Mouse (Mus musculus): ENCODE data around the gene Guca1a. TPM values are rescaled to one million over a fixed set of nuclear protein-coding genes. Genes with fewer than 3 reads are reported as not detected.
A peak's percentile ranks its signal among the peaks of the same experiment; 100 is the strongest.

Gene Guca1a
- total and polyA plus RNA-seq, 3 experiments, result 2.1 to 5.2 (median 3.2) TPM

GRCm38 (mm10) chr17:47408558-47408898, 8.1 kb upstream of the Guca1a start:
- TF ChIP-seq USF2 (conservative IDR thresholded peaks at IDR 0.05; ENCODE audit: low read depth, low read length), result no peak
- peak; percentile 60 for TF ChIP-seq SMC3 (IDR thresholded peaks at IDR 0.05; ENCODE audit: low read depth, low read length)
- no peak for TF ChIP-seq HCFC1 (IDR thresholded peaks at IDR 0.05; ENCODE audit: low read depth, low read length)
- peak; percentile 66 for TF ChIP-seq RAD21 (IDR thresholded peaks at IDR 0.05; ENCODE audit: low read depth, low read length)
- TF ChIP-seq E2F4 (IDR thresholded peaks at IDR 0.05; ENCODE audit: insufficient replicate concordance, low read depth, low read length), result no peak
- no peak for TF ChIP-seq MEF2A (IDR thresholded peaks at IDR 0.05; ENCODE audit: borderline replicate concordance, low read depth, low read length)
- no peak for TF ChIP-seq NELFE (IDR thresholded peaks at IDR 0.05; ENCODE audit: low read depth, low read length)
- TF ChIP-seq MAX (IDR thresholded peaks at IDR 0.05; ENCODE audit: low read length), result no peak
- peak; percentile 72 to 79 for TF ChIP-seq CTCF (conservative IDR thresholded peaks at IDR 0.05 in 1 of 2, IDR thresholded peaks at IDR 0.05 in 1 of 2; ENCODE audit: low read depth in 2 of 2, low read length in 2 of 2)
- in situ Hi-C loops (cut with MboI; ENCODE audit: low pct_ligation_motif_present, low pct_unique_long_range_greater_than_20kb, low sequenced_read_pairs) (no loop called here), dilution Hi-C loops (cut with MboI; ENCODE audit: extremely low pct_ligation_motif_present, extremely low pct_unique_long_range_greater_than_20kb, low sequenced_read_pairs) (no loop called here)
- Histone ChIP-seq H3K9me3 (replicated peaks; ENCODE audit: low read length) (no peaks in the 10 kb centered on the region), H3K36me3 (replicated peaks in 1 of 2; ENCODE audit: control insufficient read depth in 1 of 2, insufficient read depth in 1 of 2, low read length in 1 of 2) (no peaks in the 10 kb centered on the region), H3K27me3 (replicated peaks) (peaks cover 43% of the 10 kb centered on the region), H3K4me2 (ENCODE audit: insufficient read depth, low read depth, poor library complexity, severe bottlenecking) (no peak overlapping the region), H3K4me3 (replicated peaks in 1 of 3; ENCODE audit: low read depth in 2 of 3, low read length in 2 of 3, poor library complexity in 1 of 3) (no peak overlapping the region), H3K27ac (ENCODE audit: insufficient read depth, low read depth) (no peak overlapping the region), H3K4me1 (ENCODE audit: control insufficient read depth in 1 of 2, insufficient read depth in 2 of 2) (peaks cover 0 to 2% of the 10 kb centered on the region in 2 experiments; a peak in 1 of 4 replicates), H3K9ac (ENCODE audit: insufficient read depth, low read depth) (no peak overlapping the region), H3K79me2 (replicated peaks; ENCODE audit: control insufficient read depth, extremely low read depth, insufficient read depth, poor library complexity, severe bottlenecking) (no peaks in the 10 kb centered on the region)
- peak; percentile 56 for DNase-seq (ENCODE audit: extremely low read depth)

GRCm38 (mm10) chr17:47407717-47408557, 7.6 kb upstream of the Guca1a start:
- H3K9ac ChIP-seq (ENCODE audit: insufficient read depth, low read depth), result no peak overlapping the region
- H3K27me3 ChIP-seq (replicated peaks), result peaks cover 41% of the 10 kb centered on the region
- H3K27ac ChIP-seq (ENCODE audit: insufficient read depth, low read depth), result no peak overlapping the region
- TF ChIP-seq MYC (IDR thresholded peaks at IDR 0.05; ENCODE audit: low read depth, low read length) (no peak), POLR2AphosphoS2 (IDR thresholded peaks at IDR 0.05; ENCODE audit: low read depth, low read length) (no peak), SMC3 (IDR thresholded peaks at IDR 0.05; ENCODE audit: low read depth, low read length) (no peak), USF2 (conservative IDR thresholded peaks at IDR 0.05; ENCODE audit: low read depth, low read length) (no peak), MEF2A (IDR thresholded peaks at IDR 0.05; ENCODE audit: borderline replicate concordance, low read depth, low read length) (no peak), MXI1 (IDR thresholded peaks at IDR 0.05; ENCODE audit: low read depth, low read length) (no peak), ELF1 (IDR thresholded peaks at IDR 0.05; ENCODE audit: low read depth, low read length) (no peak), ETS1 (conservative IDR thresholded peaks at IDR 0.05; ENCODE audit: low read depth, low read length) (no peak), NELFE (IDR thresholded peaks at IDR 0.05; ENCODE audit: low read depth, low read length) (no peak), POLR2A (IDR thresholded peaks at IDR 0.05; ENCODE audit: low read depth, low read length) (no peak), CHD1 (IDR thresholded peaks at IDR 0.05; ENCODE audit: low read depth, low read length) (no peak), UBTF (IDR thresholded peaks at IDR 0.05; ENCODE audit: low read depth, low read length) (no peak), IRF4 (IDR thresholded peaks at IDR 0.05; ENCODE audit: low read depth, low read length) (no peak)
- H3K4me2 ChIP-seq (ENCODE audit: insufficient read depth, low read depth, poor library complexity, severe bottlenecking), result no peak overlapping the region
- dilution Hi-C loops (cut with MboI; ENCODE audit: extremely low pct_ligation_motif_present, extremely low pct_unique_long_range_greater_than_20kb, low sequenced_read_pairs) (no loop called here), in situ Hi-C loops (cut with MboI; ENCODE audit: low pct_ligation_motif_present, low pct_unique_long_range_greater_than_20kb, low sequenced_read_pairs) (no loop called here)
- H3K79me2 ChIP-seq (replicated peaks; ENCODE audit: control insufficient read depth, extremely low read depth, insufficient read depth, poor library complexity, severe bottlenecking), result no peaks in the 10 kb centered on the region
- no peak for DNase-seq (ENCODE audit: extremely low read depth)
- H3K4me3 ChIP-seq (replicated peaks in 1 of 3; ENCODE audit: low read depth in 2 of 3, low read length in 2 of 3, poor library complexity in 1 of 3), result no peak overlapping the region
- no peaks in the 10 kb centered on the region for H3K36me3 ChIP-seq (replicated peaks in 1 of 2; ENCODE audit: control insufficient read depth in 1 of 2, insufficient read depth in 1 of 2, low read length in 1 of 2)
- H3K4me1 ChIP-seq (ENCODE audit: control insufficient read depth in 1 of 2, insufficient read depth in 2 of 2), result 0 out of 4 replicates have a peak, but pooled peaks cover 0 to under 1% of the 10 kb centered on the region in 2 experiments
- H3K9me3 ChIP-seq (replicated peaks; ENCODE audit: low read length), result no peaks in the 10 kb centered on the region
